Mouse (Mus musculus) adrenal gland, postnatal 14 days (tissue): ENCODE results near the gene Slc25a26. TPM values are rescaled to one million over a fixed set of nuclear protein-coding genes. Genes with fewer than 3 reads are reported as not detected.

Experiments used
- DNase-seq: peaks from one replicate; pipeline ENCODE4 v3.0.0; 2021; ENCODE audit warnings: mixed read lengths
- long read RNA-seq, 2 experiments: library from polyadenylated mRNA; stranded (forward); transcript quantifications; one replicate each; pipeline ENCODE4 v2.0.0; 2021
- total RNA-seq: library from RNA; stranded (reverse); gene quantifications from 2 replicates; pipeline ENCODE4 v1.2.3, GENCODE M21; 2021

The Slc25a26 gene
- total RNA-seq, result 14.8 and 15.7 TPM in 2 replicates
- long read RNA-seq, experiment 1, transcript Slc25a26-201 (10 exons, 1,922 nt), result major isoform, 6 of 13 reads
- long read RNA-seq, experiment 1, partial matches to known transcripts, result 1 of 13 reads
- long read RNA-seq, experiment 1, other reads (novel, unspliced or antisense), result 6 of 13 reads
- long read RNA-seq, experiment 2, partial matches to known transcripts, result 3 of 12 reads
- long read RNA-seq, experiment 2, other reads (novel, unspliced or antisense), result 8 of 12 reads

GRCm38 (mm10) chr6:94499897-94500623, at the start of gene Slc25a26:
Slc25a26 (plus strand) TSS chr6:94500331.
- peak; percentile 92 for DNase-seq

- peak; percentile 57 for DNase-seq
These were observed 35.9 kb upstream of the Slc25a26 start for GRCm38 (mm10) chr6:94464037-94464891.

- DNase-seq, result peak; percentile 50
These were observed 33.5 kb upstream of the Slc25a26 start for GRCm38 (mm10) chr6:94466508-94467205.

GRCm38 (mm10) chr6:94492739-94493138, 7.4 kb upstream of the Slc25a26 start:
- no peak for DNase-seq

- no peak for DNase-seq
These were observed 3.8 kb downstream of the Slc25a26 start for GRCm38 (mm10) chr6:94503963-94504362.

GRCm38 (mm10) chr6:94507921-94508320, 7.8 kb downstream of the Slc25a26 start:
- peak; percentile 22 for DNase-seq

- DNase-seq, result no peak
These were observed 8.7 kb downstream of the Slc25a26 start for GRCm38 (mm10) chr6:94508807-94509206.

- no peak for DNase-seq
These were observed 9.1 kb downstream of the Slc25a26 start for GRCm38 (mm10) chr6:94509220-94509619.

- DNase-seq, result peak; percentile 6
These were observed 18.0 kb downstream of the Slc25a26 start for GRCm38 (mm10) chr6:94518171-94518570.

- DNase-seq, result no peak
These were observed 24.2 kb downstream of the Slc25a26 start for GRCm38 (mm10) chr6:94524335-94524734.

GRCm38 (mm10) chr6:94530756-94531155, 30.6 kb downstream of the Slc25a26 start:
- no peak for DNase-seq

GRCm38 (mm10) chr6:94532086-94532485, 32.0 kb downstream of the Slc25a26 start:
- no peak for DNase-seq

GRCm38 (mm10) chr6:94536478-94536877, 36.3 kb downstream of the Slc25a26 start:
- no peak for DNase-seq

GRCm38 (mm10) chr6:94537652-94538051, 37.5 kb downstream of the Slc25a26 start:
- no peak for DNase-seq

GRCm38 (mm10) chr6:94540090-94540489, 40.0 kb downstream of the Slc25a26 start:
- DNase-seq, result no peak

- DNase-seq, result no peak
These were observed 40.5 kb downstream of the Slc25a26 start for GRCm38 (mm10) chr6:94540615-94541014.

- no peak for DNase-seq
These were observed 41.0 kb downstream of the Slc25a26 start for GRCm38 (mm10) chr6:94541133-94541532.

- peak; percentile 24 for DNase-seq
These were observed 41.7 kb downstream of the Slc25a26 start for GRCm38 (mm10) chr6:94541854-94542253.

GRCm38 (mm10) chr6:94543902-94544840, 44.0 kb downstream of the Slc25a26 start:
- DNase-seq, result peak; percentile 60

- no peak for DNase-seq
These were observed 47.1 kb downstream of the Slc25a26 start for GRCm38 (mm10) chr6:94547239-94547638.

GRCm38 (mm10) chr6:94550298-94550697, 50.2 kb downstream of the Slc25a26 start:
- DNase-seq, result no peak
